Mouse (Mus musculus): ENCODE measurements at regions not wholly inside any gene's neighbourhood (a gene's known extent, or its start where the extent isn't known, plus 50 kb on each side); places are given as distances from the start of the nearest gene placed in this dataset.
A peak's percentile ranks its signal among the peaks of the same experiment; 100 is the strongest.

DNA sequence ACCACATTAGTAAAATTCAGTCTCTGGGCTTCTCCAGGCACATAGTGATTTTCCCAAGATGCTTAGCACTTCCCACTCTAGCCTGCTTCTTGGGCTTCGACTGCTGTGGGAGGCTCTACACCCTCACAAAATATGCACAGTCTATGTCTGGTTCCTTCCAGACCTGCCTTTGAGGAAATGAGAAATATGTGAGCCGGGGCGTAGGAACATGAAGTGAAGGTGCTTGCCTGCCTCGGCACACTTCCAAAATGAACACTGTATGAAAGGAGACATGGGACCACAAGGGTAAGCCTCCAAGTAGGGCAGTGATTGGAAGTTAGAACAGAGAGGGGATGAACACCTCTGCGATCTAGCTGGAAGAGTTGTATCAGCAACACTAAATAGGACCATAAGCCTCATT is 54.5 kb downstream of the Gm10260 start:
- no peak for DNase-seq

DNA sequence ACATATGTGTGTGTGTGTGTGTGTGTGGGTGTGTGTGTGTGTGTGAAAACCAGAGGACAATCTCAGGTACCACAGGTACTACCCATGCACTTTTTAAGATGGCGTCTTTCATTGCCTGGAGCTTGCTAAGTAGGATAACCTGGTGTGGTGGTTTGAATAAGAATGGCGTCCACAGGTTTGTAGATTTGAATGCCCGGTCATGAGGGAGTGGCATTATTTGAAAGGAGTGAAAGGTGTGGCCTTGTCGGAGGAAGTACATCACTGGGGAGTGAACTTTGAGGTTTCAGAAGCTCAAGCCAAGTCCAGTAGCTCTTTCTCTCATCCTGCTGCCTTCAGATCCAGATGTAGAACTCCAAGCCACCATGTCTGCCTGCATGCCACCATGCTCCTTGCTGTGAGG is 55.9 kb downstream of the Gm10260 start:
- no peak for DNase-seq

DNA sequence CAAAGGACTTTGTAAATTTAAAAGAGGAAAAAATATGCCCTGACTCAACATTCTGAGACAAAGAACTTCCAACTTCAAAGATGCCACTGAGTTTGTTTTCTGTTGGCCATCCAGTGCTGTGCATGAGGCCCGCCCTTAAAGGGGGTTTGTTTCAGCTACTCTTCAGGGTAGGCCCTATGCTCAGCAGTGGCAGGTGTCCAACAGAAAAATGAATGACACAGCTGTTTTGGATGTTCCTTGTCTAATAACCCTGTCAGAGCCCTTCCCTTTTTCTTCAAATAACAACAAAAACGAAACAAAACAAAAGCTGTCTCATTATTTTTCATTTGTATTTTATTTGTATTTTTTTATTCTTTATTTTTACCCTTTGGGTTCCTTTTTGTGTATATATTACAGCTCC is 61.5 kb downstream of the Gm10260 start:
- no peak for DNase-seq

DNA sequence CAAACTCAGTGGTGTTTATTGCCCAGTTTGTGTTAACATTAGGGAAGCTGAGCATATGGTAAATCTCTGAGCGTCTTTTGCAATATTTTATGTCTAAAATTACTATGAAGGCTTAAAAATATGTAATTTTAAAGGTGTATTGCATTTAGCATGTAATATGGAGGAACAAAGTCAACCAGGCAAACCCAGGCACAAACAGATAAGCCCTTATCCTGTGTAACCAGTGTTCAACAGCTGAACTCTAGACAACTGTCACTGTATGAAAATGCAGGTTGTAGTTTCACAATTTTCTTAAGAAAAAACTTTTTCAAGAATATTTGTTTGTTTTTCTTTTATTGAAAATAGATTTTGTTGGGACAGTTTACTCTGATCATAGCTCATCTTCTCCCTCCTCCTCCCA is 62.1 kb downstream of the Gm10260 start:
- no peak for DNase-seq

DNA sequence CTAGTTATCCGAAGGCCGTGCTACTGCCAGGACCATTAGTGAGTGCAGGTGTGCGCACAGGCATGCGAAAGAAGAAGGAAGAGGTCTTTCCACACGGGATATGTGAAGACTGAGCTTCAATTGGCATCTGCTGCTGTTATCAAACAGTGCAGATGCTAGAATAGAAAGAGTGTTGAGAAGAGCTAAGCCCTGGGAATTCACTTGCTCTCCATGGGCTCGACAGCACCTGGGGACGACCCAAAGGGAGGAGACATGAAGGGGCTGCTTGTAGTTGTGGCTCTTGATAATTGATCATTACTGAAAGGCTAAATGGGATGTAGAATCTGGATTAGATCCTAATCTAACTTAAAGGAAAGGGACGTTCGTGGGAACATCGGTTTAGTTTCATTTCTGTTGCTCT is 63.2 kb downstream of the Gm10260 start:
- no peak for DNase-seq

- DNase-seq, result no peak
Measured at GRCm38 (mm10) chr13:97695022-97695421, 65.4 kb downstream of the Gm10260 start.

GRCm38 (mm10) chr13:97694356-97694990 is 66.0 kb downstream of the Gm10260 start:
- DNase-seq, result no peak

DNA sequence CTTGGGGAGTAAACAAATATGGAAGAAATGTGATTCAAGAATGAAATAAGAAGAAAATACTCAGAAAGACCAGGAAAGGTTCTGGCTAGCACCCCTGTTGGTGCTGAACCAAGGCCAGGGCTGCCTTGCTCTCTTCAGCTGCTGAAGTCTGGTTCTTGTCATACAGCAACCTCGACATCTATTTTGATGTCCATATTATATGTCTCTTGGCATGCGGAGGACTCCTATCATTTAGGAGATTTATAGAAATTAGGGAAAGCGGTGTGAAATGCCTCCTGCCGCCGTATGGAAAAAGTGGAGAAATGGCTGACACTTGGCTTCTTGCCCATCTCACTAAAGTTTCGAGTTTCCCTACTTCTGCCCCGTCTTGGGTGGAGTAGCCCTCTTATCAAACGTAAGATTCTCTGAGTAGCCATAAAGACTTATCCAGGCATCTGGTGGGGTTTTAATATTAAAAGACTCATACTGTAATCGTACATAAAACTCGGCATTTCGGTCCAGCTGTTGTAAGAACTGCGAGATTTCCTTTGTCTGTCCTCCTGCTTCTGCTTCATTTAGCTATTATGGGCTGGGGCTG is 72.0 kb downstream of the Gm10260 start:
- DNase-seq, result no peak

DNA sequence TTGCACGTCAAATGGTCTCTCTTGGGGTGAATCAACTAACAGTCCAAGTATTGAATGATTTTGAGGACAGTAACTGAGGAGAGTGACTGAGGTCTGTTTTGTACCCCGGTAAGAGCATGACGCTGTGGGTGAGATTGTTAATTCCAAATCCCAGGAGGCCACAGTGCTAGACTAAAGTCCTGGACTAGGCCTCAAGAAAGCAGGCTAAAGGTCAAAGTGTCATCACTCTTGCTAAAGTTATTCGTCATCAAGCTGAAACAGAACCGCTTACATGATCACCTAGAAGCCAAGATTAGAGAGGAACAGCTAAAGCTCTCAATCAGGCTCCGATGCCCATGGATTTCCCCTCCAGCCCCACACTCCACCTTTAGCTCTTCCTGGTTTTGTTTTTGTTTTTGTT is 76.6 kb downstream of the Gm10260 start:
- DNase-seq, result no peak

DNA sequence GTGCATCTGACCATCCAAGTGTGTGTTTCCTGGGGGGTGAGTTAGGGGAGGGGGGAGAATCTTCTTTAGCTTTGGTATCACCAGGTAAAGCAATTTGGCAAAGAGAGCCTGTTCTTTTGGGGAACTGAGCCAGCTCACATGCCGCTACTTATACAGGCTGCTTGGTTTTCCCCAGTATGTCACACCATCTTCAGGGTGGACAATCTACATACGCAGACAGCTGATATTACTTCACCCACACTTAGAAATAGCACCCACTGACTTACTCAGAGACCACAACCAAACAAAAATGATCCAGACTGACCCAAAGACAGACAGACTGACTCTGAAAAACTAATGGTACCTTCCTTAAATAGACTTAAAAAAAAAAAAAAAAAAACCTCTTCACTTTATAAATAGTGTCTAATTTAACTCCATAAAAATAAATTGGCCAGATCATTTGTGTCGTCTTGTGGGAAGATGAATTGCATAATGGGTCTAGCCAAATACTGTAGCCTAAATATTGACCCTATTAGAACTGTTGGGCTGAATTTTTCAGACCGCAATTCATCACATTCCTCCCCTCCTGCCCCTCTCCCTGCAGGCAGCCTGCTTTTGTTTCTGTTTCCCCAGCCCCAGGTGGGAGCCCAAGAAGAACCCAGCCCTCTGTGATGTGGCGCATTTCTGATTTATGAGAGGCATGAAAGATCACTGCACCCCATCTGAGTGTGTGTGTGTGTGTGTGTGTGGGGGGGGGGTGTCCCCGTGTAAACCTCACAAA is 79.0 kb downstream of the Gm10260 start:
- no peak for DNase-seq

- no peak for DNase-seq
Measured at GRCm38 (mm10) chr13:97680283-97680896, 80.0 kb downstream of the Gm10260 start.

DNA sequence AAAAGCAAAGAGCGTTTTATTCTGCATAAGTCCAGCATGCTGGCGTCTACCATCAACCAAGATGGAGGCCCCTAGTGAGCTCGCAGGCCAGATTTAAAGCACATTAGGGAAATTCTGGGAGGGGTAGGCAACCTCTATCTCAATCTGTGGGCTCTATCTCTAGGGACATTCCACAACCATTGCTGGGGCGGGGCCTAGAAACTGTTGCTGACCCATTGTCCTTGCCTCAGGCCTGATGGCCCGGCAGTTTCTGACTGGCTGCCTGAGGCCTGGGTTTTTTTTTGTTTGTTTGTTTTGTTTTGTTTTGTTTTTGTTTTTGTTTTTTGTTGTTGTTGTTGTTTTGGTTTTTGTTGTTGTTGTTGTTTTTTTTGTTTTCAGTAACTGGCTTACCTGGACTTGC is 81.4 kb downstream of the Gm10260 start:
- DNase-seq, result no peak

- DNase-seq, result no peak
Measured at GRCm38 (mm10) chr13:97676536-97677048, 83.8 kb downstream of the Gm10260 start.

- no peak for DNase-seq
Measured at GRCm38 (mm10) chr13:97673107-97673506, 87.3 kb downstream of the Gm10260 start.

- no peak for DNase-seq
Measured at GRCm38 (mm10) chr13:97672038-97672675, 88.3 kb downstream of the Gm10260 start.

- DNase-seq, result no peak
Measured at GRCm38 (mm10) chr13:97669366-97669765, 91.1 kb downstream of the Gm10260 start.

DNA sequence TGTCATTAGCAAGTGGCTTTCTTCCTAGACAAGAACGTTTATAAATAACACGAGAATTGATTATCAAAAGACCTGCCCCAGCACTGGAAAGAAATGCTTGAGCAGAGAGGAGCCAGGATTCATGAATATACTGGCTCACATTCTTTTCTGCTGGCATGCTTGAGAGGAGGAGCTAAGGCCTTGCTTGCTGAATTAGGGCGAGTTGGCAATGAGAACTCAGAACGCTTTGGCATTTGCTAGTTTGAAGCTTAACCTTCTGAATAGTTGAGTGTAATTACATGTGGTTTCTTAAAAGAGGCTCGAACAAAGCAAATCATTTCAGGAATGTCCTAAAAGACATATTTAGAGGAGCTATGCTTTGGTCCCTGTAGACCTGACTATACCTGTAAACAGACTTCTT is 91.5 kb downstream of the Gm10260 start:
- peak in 1 of 2 experiments; percentile 28 for DNase-seq

DNA sequence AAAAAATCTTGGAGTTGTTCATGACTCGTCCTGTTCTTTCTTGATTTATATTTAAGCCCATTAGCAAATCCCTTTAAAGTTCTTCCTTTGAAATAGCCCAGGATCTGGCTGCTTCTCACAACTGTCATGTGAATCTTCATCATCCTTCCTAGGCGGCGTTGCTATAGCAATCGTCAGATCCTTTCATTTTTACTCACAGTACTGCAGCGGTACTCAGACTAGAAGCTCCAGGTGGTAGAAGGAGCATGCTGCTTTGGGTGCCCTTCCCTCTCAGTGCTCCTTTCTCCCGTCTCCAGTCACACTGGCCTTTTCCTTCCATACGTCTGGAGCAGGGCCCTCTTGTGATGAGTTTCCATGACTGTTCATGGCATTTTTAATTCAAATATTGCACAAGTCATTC is 93.1 kb downstream of the Gm10260 start:
- DNase-seq, result no peak

DNA sequence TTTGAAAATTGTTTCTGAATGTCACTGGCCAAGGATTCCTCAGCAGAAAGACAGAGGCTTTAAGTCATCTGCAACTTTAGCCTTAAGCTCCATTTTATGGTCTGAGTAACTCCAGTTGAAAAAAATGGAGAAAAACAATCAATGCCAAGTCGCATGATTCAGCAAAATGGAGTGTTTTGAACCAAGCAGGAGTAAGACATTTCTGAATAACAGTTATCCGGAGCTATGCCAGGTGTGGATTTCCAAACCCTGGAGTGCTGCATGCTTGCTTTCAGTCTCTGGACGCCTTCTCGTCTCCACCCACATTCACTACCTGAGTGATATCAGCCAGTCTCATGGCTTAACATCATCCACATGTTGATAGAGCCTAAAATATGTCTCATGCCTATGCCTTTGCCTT is 93.7 kb downstream of the Gm10260 start:
- DNase-seq, result peak in 1 of 2 experiments; percentile 40

- no peak for DNase-seq
Measured at GRCm38 (mm10) chr13:97665226-97665625, 95.2 kb downstream of the Gm10260 start.

DNA sequence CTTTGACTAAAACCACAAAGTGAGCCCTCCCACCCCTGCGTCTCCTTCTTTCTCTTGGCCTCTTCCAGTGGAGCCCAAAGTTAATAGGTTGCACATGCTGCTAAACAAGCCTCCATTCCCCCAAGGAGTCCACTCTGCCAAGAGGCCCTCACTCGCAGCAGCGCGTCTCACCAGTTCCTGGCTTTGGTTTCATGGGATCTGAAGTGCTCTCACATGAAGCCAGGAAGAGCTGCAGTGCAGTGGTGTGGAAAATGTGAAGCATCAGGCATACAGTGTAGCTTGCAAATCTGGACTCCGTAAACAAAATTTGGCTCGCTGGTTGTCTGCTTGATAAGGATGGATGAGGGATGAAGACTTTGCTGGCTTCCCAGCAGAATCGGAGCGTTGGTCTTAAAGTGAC is 97.7 kb downstream of the Gm10260 start:
- peak; percentile 26 to 31 for DNase-seq

DNA sequence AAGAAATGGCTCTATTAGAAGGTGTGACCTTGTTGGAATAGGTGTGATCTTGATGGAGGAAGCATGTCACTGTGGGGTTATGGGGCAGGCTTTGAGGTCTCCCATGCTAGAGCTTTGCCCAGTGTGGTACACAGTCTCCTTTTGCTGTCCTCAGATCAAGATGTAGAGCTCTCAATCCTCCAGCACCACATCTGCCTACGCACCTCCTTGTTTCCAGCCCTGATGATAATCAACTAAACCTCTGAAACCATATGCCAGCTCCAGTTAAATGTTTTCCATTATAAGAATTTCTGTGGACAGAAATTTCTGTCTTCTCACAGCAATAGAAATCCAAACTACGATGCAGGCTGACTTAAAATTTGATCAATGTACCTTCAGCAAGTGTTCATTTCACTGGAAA is 103.8 kb downstream of the Gm10260 start:
- DNase-seq, result no peak

GRCm38 (mm10) chr13:97652279-97652678 is 108.2 kb downstream of the Gm10260 start:
- DNase-seq, result no peak

Data from lung, adult 18-20 months (tissue).